Mouse (Mus musculus): ENCODE data around the gene Hist4h4. TPM values are rescaled to one million over a fixed set of nuclear protein-coding genes. Genes with fewer than 3 reads are reported as not detected.

The Hist4h4 gene
- total and polyA plus RNA-seq, 3 experiments: 0.16 to 78.2 (median 3.6) TPM

DNA sequence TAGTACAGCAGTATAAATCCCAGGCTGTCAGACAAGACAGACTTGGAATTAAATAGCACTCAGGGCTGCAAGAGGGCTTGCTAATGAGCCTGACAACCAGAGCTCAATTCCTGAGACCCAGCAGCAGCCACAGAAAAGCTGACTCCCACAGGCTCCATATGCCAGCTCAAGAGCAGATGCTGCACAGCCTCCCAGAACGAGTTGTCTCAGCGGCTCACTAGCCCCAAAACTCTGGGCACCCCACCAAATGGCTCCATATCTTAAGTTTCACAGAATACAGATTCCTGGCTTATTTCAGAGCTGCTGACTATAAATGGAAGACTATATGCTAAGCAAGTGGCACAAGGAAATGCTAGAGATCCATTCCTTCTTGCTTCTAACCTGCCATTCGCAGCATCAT is 13.3 kb upstream of the Hist4h4 start:
- Histone ChIP-seq H3K4me2 (ENCODE audit: insufficient read depth, low read depth, poor library complexity, severe bottlenecking) (no peak overlapping the region), H3K4me1 (ENCODE audit: control insufficient read depth in 1 of 2, insufficient read depth in 2 of 2) (no peaks in the 10 kb centered on the region), H3K27me3 (replicated peaks) (no peaks in the 10 kb centered on the region), H3K27ac (ENCODE audit: insufficient read depth, low read depth) (no peak overlapping the region), H3K79me2 (replicated peaks; ENCODE audit: control insufficient read depth, extremely low read depth, insufficient read depth, poor library complexity, severe bottlenecking) (peaks cover 5% of the 10 kb centered on the region), H3K9me3 (replicated peaks; ENCODE audit: low read length) (no peaks in the 10 kb centered on the region), H3K4me3 (replicated peaks in 1 of 3; ENCODE audit: low read depth in 2 of 3, low read length in 2 of 3, poor library complexity in 1 of 3) (no peak overlapping the region), H3K9ac (ENCODE audit: insufficient read depth, low read depth) (no peak overlapping the region), H3K36me3 (replicated peaks in 1 of 2; ENCODE audit: control insufficient read depth in 1 of 2, insufficient read depth in 1 of 2, low read length in 1 of 2) (peaks cover 83 to 93% of the 10 kb centered on the region in 2 experiments)
- DNase-seq (ENCODE audit: extremely low read depth): no peak
- in situ Hi-C loops (cut with MboI; ENCODE audit: low pct_ligation_motif_present, low pct_unique_long_range_greater_than_20kb, low sequenced_read_pairs) (no loop called here), dilution Hi-C loops (cut with MboI; ENCODE audit: extremely low pct_ligation_motif_present, extremely low pct_unique_long_range_greater_than_20kb, low sequenced_read_pairs) (no loop called here)
- TF ChIP-seq MAFK (IDR thresholded peaks at IDR 0.05; ENCODE audit: insufficient replicate concordance, low read length) (no peak), MXI1 (IDR thresholded peaks at IDR 0.05; ENCODE audit: low read depth, low read length) (no peak), SMC3 (IDR thresholded peaks at IDR 0.05; ENCODE audit: low read depth, low read length) (no peak), CHD2 (IDR thresholded peaks at IDR 0.05; ENCODE audit: low read length) (no peak), GABPA (IDR thresholded peaks at IDR 0.05; ENCODE audit: insufficient replicate concordance, low read depth, low read length) (no peak), SIN3A (IDR thresholded peaks at IDR 0.05; ENCODE audit: low read length) (no peak), BHLHE40 (IDR thresholded peaks at IDR 0.05; ENCODE audit: low read depth, low read length) (no peak)

DNA sequence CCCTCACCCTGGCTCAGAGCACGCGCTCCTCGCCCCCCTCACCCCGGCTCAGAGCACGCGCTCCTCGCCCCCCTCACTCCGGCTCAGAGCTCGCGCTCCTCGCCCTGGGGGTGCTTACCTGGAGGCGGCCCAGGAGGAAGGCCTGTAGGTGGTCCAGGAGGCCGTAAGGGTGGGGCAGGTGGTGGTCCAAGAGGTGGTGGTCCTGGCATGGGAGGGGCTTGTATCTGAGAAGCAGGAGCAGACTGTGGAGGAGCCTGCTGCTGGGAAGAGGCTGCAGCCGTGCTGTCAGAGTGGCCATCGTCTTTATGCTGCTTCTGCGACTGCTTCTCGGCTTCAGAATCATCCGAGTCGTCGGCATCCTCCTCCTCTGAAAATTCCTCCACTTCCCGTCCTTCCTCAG is 12.6 kb upstream of the Hist4h4 start:
- dilution Hi-C loops (cut with MboI; ENCODE audit: extremely low pct_ligation_motif_present, extremely low pct_unique_long_range_greater_than_20kb, low sequenced_read_pairs): no loop called here
- H3K4me3 ChIP-seq (replicated peaks in 1 of 3; ENCODE audit: low read depth in 2 of 3, low read length in 2 of 3, poor library complexity in 1 of 3): no peak overlapping the region

More for the DNA sequence above, 12.6 kb upstream of the Hist4h4 start:
- TF ChIP-seq ETS1 (conservative IDR thresholded peaks at IDR 0.05; ENCODE audit: low read depth, low read length) (no peak), JUN (IDR thresholded peaks at IDR 0.05; ENCODE audit: insufficient read depth, low read depth, low read length) (no peak), RCOR1 (conservative IDR thresholded peaks at IDR 0.05; ENCODE audit: low read depth, low read length) (no peak), EP300 (IDR thresholded peaks at IDR 0.05; ENCODE audit: low read length) (no peak), MYC (IDR thresholded peaks at IDR 0.05; ENCODE audit: low read depth, low read length) (no peak), ZC3H11A (IDR thresholded peaks at IDR 0.05; ENCODE audit: low read depth, low read length) (no peak), HCFC1 (IDR thresholded peaks at IDR 0.05; ENCODE audit: low read depth, low read length) (no peak), POLR2A (IDR thresholded peaks at IDR 0.05; ENCODE audit: low read depth, low read length) (no peak; the same call in 1 of the 2 replicates), MAFK (IDR thresholded peaks at IDR 0.05; ENCODE audit: insufficient replicate concordance, low read length) (no peak), POLR2AphosphoS2 (IDR thresholded peaks at IDR 0.05; ENCODE audit: low read depth, low read length) (no peak), IRF4 (IDR thresholded peaks at IDR 0.05; ENCODE audit: low read depth, low read length) (no peak), E2F4 (IDR thresholded peaks at IDR 0.05; ENCODE audit: insufficient replicate concordance, low read depth, low read length) (no peak), CHD2 (IDR thresholded peaks at IDR 0.05; ENCODE audit: low read length) (no peak), SIN3A (IDR thresholded peaks at IDR 0.05; ENCODE audit: low read length) (no peak), CTCF (conservative IDR thresholded peaks at IDR 0.05 in 1 of 2, IDR thresholded peaks at IDR 0.05 in 1 of 2; ENCODE audit: low read depth in 2 of 2, low read length in 2 of 2) (no peak), PAX5 (IDR thresholded peaks at IDR 0.05; ENCODE audit: low read length) (no peak), NRF1 (IDR thresholded peaks at IDR 0.05; ENCODE audit: low read depth, low read length) (no peak), MXI1 (IDR thresholded peaks at IDR 0.05; ENCODE audit: low read depth, low read length) (no peak), MAZ (IDR thresholded peaks at IDR 0.05; ENCODE audit: low read depth, low read length) (no peak), UBTF (IDR thresholded peaks at IDR 0.05; ENCODE audit: low read depth, low read length) (no peak)
- DNase-seq (ENCODE audit: extremely low read depth): no peak
- Histone ChIP-seq H3K36me3 (replicated peaks in 1 of 2; ENCODE audit: control insufficient read depth in 1 of 2, insufficient read depth in 1 of 2, low read length in 1 of 2) (peaks cover 81 to 93% of the 10 kb centered on the region in 2 experiments), H3K27me3 (replicated peaks) (no peaks in the 10 kb centered on the region), H3K9ac (ENCODE audit: insufficient read depth, low read depth) (no peak overlapping the region), H3K4me2 (ENCODE audit: insufficient read depth, low read depth, poor library complexity, severe bottlenecking) (no peak overlapping the region), H3K4me1 (ENCODE audit: control insufficient read depth in 1 of 2, insufficient read depth in 2 of 2) (peaks cover 0 to 5% of the 10 kb centered on the region in 2 experiments; a peak in 1 of 4 replicates), H3K27ac (ENCODE audit: insufficient read depth, low read depth) (no peak overlapping the region), H3K79me2 (replicated peaks; ENCODE audit: control insufficient read depth, extremely low read depth, insufficient read depth, poor library complexity, severe bottlenecking) (peaks cover 5% of the 10 kb centered on the region), H3K9me3 (replicated peaks; ENCODE audit: low read length) (no peaks in the 10 kb centered on the region)
- in situ Hi-C loops (cut with MboI; ENCODE audit: low pct_ligation_motif_present, low pct_unique_long_range_greater_than_20kb, low sequenced_read_pairs): no loop called here
